Mouse (Mus musculus) lung, postnatal 0 days (tissue): ENCODE data around the gene Gtf2b. TPM values are rescaled to one million over a fixed set of nuclear protein-coding genes. Genes with fewer than 3 reads are reported as not detected.
A peak's percentile ranks its signal among the peaks of the same experiment; 100 is the strongest.

Source experiments
- ATAC-seq: fragments of 200-750 bp; cut with Nextera tagmentation; 2 replicates; pipeline ENCODE4 v1.8.0; 2017; ENCODE audit warnings: moderate library complexity
- DNase-seq: peaks from one replicate; pipeline ENCODE4 v3.0.0-alpha.2; 2016; ENCODE audit warnings: low spot score
- H3K27ac ChIP-seq: fragments of 300-500 bp; sonication (generic); 2 replicates; pipeline ENCODE4 v1.5.1; 2014; ENCODE audit warnings: antibody characterized with exemption, mild to moderate bottlenecking, low read length, mixed read lengths
- H3K27me3 ChIP-seq: fragments of 300-500 bp; sonication (generic); replicated peaks from 2 replicates; pipeline ENCODE4 v1.6.1; 2014; ENCODE audit warnings: low read length, mixed read lengths; ENCODE audit not compliant: insufficient read depth
- H3K36me3 ChIP-seq: fragments of 300-500 bp; sonication (generic); 2 replicates; pipeline ENCODE4 v1.6.1; 2014; ENCODE audit warnings: low read length, mixed read lengths; ENCODE audit not compliant: insufficient read depth
- H3K4me1 ChIP-seq: fragments of 300-500 bp; sonication (generic); 2 replicates; pipeline ENCODE4 v1.6.1; 2014; ENCODE audit warnings: antibody characterized with exemption, low read depth, low read length, mixed read lengths; ENCODE audit not compliant: insufficient read depth
- H3K4me2 ChIP-seq: fragments of 300-500 bp; sonication (generic); replicated peaks from 2 replicates; pipeline ENCODE4 v1.6.1; 2014; ENCODE audit warnings: low read depth, mild to moderate bottlenecking, low read length, moderate library complexity, mixed read lengths
- H3K4me3 ChIP-seq: fragments of 300-500 bp; sonication (generic); 2 replicates; pipeline ENCODE4 v1.5.1; 2014; ENCODE audit warnings: low read depth, low read length
- H3K9ac ChIP-seq: fragments of 300-500 bp; sonication (generic); replicated peaks from 2 replicates; pipeline ENCODE4 v1.6.1; 2014; ENCODE audit warnings: low read depth, mild to moderate bottlenecking
- H3K9me3 ChIP-seq: fragments of 300-500 bp; sonication (generic); 2 replicates; pipeline ENCODE4 v1.6.1; 2016; ENCODE audit warnings: low read length, mixed read lengths
- CTCF ChIP-seq: IDR thresholded peaks from 2 replicates; pipeline ENCODE4 v1.5.1; 2016; ENCODE audit warnings: antibody characterized with exemption, mild to moderate bottlenecking
- EP300 ChIP-seq: IDR thresholded peaks from 2 replicates; pipeline ENCODE4 v1.6.1; 2016; ENCODE audit warnings: antibody characterized with exemption, mild to moderate bottlenecking, control low read depth
- whole genome bisulfite sequencing: fragments of 180-500 bp; shearing (Covaris S2); extraction: QIAGEN DNeasy Blood & Tissue Kit; methylation state at CpG from one replicate; pipeline ENCODE4 v1.1.7; 2014; 5-methylcytosine and 5-hydroxymethylcytosine counted together
- polyA plus RNA-seq: library from polyadenylated mRNA; unstranded; fragments of >200 nt; fragmentation: Nextera tagmentation; extraction: Ambion mirVana; gene quantifications from 2 replicates; pipeline ENCODE4 v1.2.1, GENCODE M21; 2015

The Gtf2b gene
- polyA plus RNA-seq, 1 experiment from 2014 or later = 80.0 TPM

- Histone ChIP-seq H3K4me1 (no peaks in the 10 kb centered on the region), H3K27ac (no peak overlapping the region), H3K36me3 (peaks cover 22% of the 10 kb centered on the region), H3K27me3 (no peaks in the 10 kb centered on the region), H3K4me3 (no peak overlapping the region), H3K4me2 (no peak overlapping the region), H3K9me3 (no peaks in the 10 kb centered on the region), H3K9ac (no peak overlapping the region)
- ATAC-seq (no peak), DNase-seq (no peak)
- 70% methylated on average over 3 of the region's 3 CpGs for WGBS
- TF ChIP-seq EP300 = no peak
- no peak for TF ChIP-seq CTCF
Observed at GRCm38 (mm10) chr3:142777227-142777626, 12.4 kb downstream of the Gtf2b start.

DNA sequence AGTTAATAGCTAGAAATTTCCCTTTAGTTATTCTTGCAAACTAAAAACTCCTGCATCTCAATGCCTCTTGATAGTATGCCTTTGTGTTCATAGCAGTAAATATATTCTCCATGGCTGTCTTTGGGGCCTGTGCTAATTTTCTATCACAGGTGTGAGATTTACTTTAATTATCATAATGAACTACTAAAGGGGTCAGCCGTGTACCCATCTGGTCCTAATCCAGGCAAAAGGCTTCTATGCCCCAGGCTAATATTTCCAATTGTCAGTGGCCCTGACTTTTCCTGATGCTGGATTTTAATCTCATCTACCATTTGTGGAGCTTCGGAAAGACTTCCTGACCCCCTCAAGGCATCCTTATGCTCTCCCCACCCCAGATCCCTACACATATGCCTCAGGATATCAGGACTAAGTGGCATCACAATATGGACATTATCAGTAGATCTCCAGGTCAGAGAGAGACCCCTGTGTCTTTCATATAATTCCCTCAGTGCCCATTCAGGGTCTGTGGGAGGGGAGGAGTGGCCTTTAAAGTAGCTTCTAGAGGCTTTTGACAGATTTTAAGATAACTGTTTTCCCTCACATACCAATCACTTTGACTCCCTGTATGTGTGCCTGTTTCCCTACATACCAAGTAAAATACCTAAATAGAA is 21.7 kb downstream of the Gtf2b start:
- Histone ChIP-seq H3K36me3 (peaks cover 10% of the 10 kb centered on the region; the same call in 1 of the 2 replicates), H3K4me3 (no peak overlapping the region), H3K27me3 (no peaks in the 10 kb centered on the region), H3K4me2 (no peak overlapping the region), H3K4me1 (no peaks in the 10 kb centered on the region), H3K27ac (no peak overlapping the region), H3K9ac (no peak overlapping the region), H3K9me3 (no peaks in the 10 kb centered on the region)
- TF ChIP-seq CTCF = no peak
- DNase-seq (no peak), ATAC-seq (no peak)
- WGBS = 82% methylated on average over 2 of the region's 2 CpGs

DNA sequence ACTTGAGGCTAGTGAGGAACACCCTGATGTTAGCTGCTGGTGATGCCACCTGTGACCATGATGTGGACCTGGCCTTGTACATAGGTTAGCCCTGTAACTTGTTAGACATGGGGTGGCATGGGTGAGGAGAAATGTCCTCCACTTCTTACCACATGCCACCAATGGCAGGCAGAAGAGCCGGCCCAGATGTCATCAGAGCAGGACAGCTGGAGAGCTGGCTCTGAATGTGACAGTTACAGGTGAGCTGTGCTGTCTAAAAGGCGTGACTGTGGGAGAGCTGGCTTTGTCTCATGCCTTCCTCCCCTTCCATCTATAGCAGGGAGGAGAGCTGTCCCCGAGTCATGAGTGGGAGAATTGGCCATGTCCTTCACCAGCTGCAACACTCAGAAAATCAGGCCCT is 30.7 kb downstream of the Gtf2b start:
- H3K4me2 ChIP-seq = no peak overlapping the region
- no peaks in the 10 kb centered on the region for H3K27me3 ChIP-seq
- peaks cover 30% of the 10 kb centered on the region; the same call in 1 of the 2 replicates for H3K36me3 ChIP-seq
- no peak overlapping the region for H3K27ac ChIP-seq
- WGBS = 100% methylated on average over 3 of the region's 3 CpGs
- H3K9me3 ChIP-seq = no peaks in the 10 kb centered on the region
- H3K9ac ChIP-seq = no peak overlapping the region
- H3K4me3 ChIP-seq = no peak overlapping the region
- DNase-seq = no peak
- H3K4me1 ChIP-seq = no peaks in the 10 kb centered on the region
- no peak for ATAC-seq
- TF ChIP-seq CTCF (no peak), EP300 (no peak)

GRCm38 (mm10) chr3:142811582-142811981 is 46.7 kb downstream of the Gtf2b start:
- Histone ChIP-seq H3K36me3 (peaks cover 17% of the 10 kb centered on the region), H3K27ac (no peak overlapping the region), H3K4me2 (no peak overlapping the region), H3K9me3 (no peaks in the 10 kb centered on the region), H3K4me3 (no peak overlapping the region), H3K4me1 (no peaks in the 10 kb centered on the region), H3K27me3 (no peaks in the 10 kb centered on the region), H3K9ac (no peak overlapping the region)
- ATAC-seq (no peak), DNase-seq (no peak)
- TF ChIP-seq CTCF (no peak), EP300 (no peak)
- 88% methylated on average over 3 of the region's 3 CpGs for WGBS

DNA sequence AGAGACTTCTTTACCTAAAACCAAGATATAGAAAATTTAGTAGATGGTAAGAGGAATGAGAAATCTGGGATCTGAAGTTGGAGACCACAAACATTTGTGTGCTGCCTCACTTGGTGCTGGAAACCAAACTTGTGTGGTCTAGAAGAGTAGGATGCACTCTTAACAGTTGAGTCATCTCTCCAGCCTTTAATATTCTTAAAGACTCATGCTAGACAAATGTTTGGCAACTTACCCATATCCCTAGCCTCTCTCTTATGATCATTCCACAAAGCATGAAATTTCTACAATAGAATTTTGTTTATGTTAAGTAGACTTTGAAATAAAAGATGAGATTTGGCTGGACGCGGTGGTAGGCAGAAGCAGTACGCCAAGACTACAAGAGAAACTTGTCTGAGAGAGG is 52.7 kb downstream of the Gtf2b start:
- Histone ChIP-seq H3K4me2 (no peak overlapping the region), H3K27me3 (no peaks in the 10 kb centered on the region), H3K4me3 (no peak overlapping the region), H3K36me3 (peaks cover 14% of the 10 kb centered on the region), H3K27ac (no peak overlapping the region), H3K9ac (no peak overlapping the region), H3K9me3 (no peaks in the 10 kb centered on the region), H3K4me1 (no peaks in the 10 kb centered on the region)
- ATAC-seq = no peak
- 74% methylated on average over 3 of the region's 3 CpGs for WGBS
- no peak for TF ChIP-seq CTCF
- no peak for TF ChIP-seq EP300
- DNase-seq = peak; percentile 18

DNA sequence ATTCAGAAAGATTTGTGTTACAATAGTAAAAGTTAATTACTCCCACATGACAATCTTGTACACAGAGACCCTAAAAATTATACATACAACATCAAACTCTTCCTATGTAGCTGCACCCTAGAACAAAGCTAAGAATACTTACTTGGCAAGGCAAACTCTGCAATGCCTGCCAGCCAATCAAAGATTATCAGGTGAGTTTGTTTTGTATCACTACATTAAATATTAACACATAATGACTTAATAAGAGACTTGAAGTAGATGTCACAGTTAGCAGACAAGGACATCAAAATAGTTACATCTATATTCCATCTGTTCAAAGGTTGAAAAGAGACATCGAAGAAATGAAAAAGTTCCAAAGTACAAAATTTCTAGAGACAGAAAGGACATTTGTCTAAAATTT is 58.8 kb downstream of the Gtf2b start:
- no peaks in the 10 kb centered on the region for H3K27me3 ChIP-seq
- peaks cover 8% of the 10 kb centered on the region; the same call in 1 of the 2 replicates for H3K36me3 ChIP-seq
- no peak for DNase-seq
- no peak overlapping the region for H3K27ac ChIP-seq
- no peak for ATAC-seq
- H3K4me1 ChIP-seq = no peaks in the 10 kb centered on the region
- WGBS = 79% methylated on average over 1 of the region's 1 CpGs
- H3K4me3 ChIP-seq = no peak overlapping the region
- H3K9me3 ChIP-seq = no peaks in the 10 kb centered on the region
- H3K9ac ChIP-seq = no peak overlapping the region
- no peak overlapping the region for H3K4me2 ChIP-seq
- TF ChIP-seq CTCF = no peak
- no peak for TF ChIP-seq EP300
